Mouse (Mus musculus) ES-Bruce4 (cell line): ENCODE measurements around the gene Nexn.

Source experiments
- CTCF ChIP-seq: IDR thresholded peaks from one replicate; pipeline ENCODE4 v1.8.1; 2011; ENCODE audit warnings: low read depth, low read length
- EP300 ChIP-seq: IDR thresholded peaks from 2 replicates; pipeline ENCODE4 v1.6.1; 2011; ENCODE audit warnings: low read depth, low read length; ENCODE audit not compliant: insufficient read depth
- POLR2A ChIP-seq: IDR thresholded peaks from one replicate; pipeline ENCODE4 v1.8.1; 2011; ENCODE audit warnings: low read length; ENCODE audit not compliant: insufficient read depth

GRCm38 (mm10) chr3:152203996-152204395 is 62.2 kb downstream of the Nexn start:
- TF ChIP-seq EP300 (no peak), POLR2A (no peak), CTCF (no peak)
